Mouse (Mus musculus): ENCODE data around the gene Zfp277. TPM values are rescaled to one million over a fixed set of nuclear protein-coding genes. Genes with fewer than 3 reads are reported as not detected.

Zfp277 gene
- 41.8 TPM in 2 replicates for polyA plus RNA-seq (2015; fragmentation: Nextera tagmentation; extraction: Ambion mirVana)

- ATAC-seq (replicated peaks; ENCODE audit: low FRiP score, low read depth) (peak; percentile 98), DNase-seq (ENCODE audit: low spot score) (peak; percentile 99)
- Histone ChIP-seq H3K4me2 (ENCODE audit: low read length) (peak within 1 kb of the TSS; percentile 90), H3K4me3 (replicated peaks; ENCODE audit: low read depth, low read length) (peak within 1 kb of the TSS; percentile 85), H3K9me3 (replicated peaks; ENCODE audit: low read length) (no peaks in the 10 kb centered on the region), H3K4me1 (replicated peaks; ENCODE audit: insufficient read depth, low read length) (peaks cover 13% of the 10 kb centered on the region; the same call in 1 of the 2 replicates), H3K27me3 (ENCODE audit: insufficient read depth, low read length) (no peaks in the 10 kb centered on the region), H3K27ac (peak within 1 kb of the TSS; percentile 79), H3K36me3 (ENCODE audit: insufficient read depth, low read length) (no peaks in the 10 kb centered on the region), H3K9ac (ENCODE audit: low read depth, low read length) (peak within 1 kb of the TSS; percentile 81)
- WGBS: under 1% methylated on average over 79 of the region's 80 CpGs
- TF ChIP-seq CTCF (IDR thresholded peaks at IDR 0.05; ENCODE audit: low read depth): peak; percentile 3; the same call in 1 of the 2 replicates
These were observed at the start of gene Zfp277, which contains the start of gene Dock4 for GRCm38 (mm10) chr12:40445648-40446449. Gene Zfp277 (minus strand): TSS chr12:40445902. Gene Dock4 (plus strand): TSS chr12:40445952.

GRCm38 (mm10) chr12:40486047-40486837 is 40.5 kb upstream of the Zfp277 start:
- no peak overlapping the region for H3K9ac ChIP-seq (ENCODE audit: low read depth, low read length)
- no peaks in the 10 kb centered on the region for H3K36me3 ChIP-seq (ENCODE audit: insufficient read depth, low read length)
- no peak overlapping the region for H3K4me3 ChIP-seq (replicated peaks; ENCODE audit: low read depth, low read length)
- no peak overlapping the region for H3K4me2 ChIP-seq (ENCODE audit: low read length)
- DNase-seq (ENCODE audit: low spot score) (no peak), ATAC-seq (replicated peaks; ENCODE audit: low FRiP score, low read depth) (no peak)
- 71% methylated on average over 12 of the region's 12 CpGs for WGBS
- H3K9me3 ChIP-seq (replicated peaks; ENCODE audit: low read length): no peaks in the 10 kb centered on the region
- H3K4me1 ChIP-seq (replicated peaks; ENCODE audit: insufficient read depth, low read length): no peaks in the 10 kb centered on the region
- no peaks in the 10 kb centered on the region for H3K27me3 ChIP-seq (ENCODE audit: insufficient read depth, low read length)
- no peak overlapping the region for H3K27ac ChIP-seq
- TF ChIP-seq CTCF (IDR thresholded peaks at IDR 0.05; ENCODE audit: low read depth): no peak

GRCm38 (mm10) chr12:40485210-40485609 is 39.5 kb upstream of the Zfp277 start:
- no peaks in the 10 kb centered on the region for H3K36me3 ChIP-seq (ENCODE audit: insufficient read depth, low read length)
- H3K4me2 ChIP-seq (ENCODE audit: low read length): no peak overlapping the region
- no peaks in the 10 kb centered on the region for H3K27me3 ChIP-seq (ENCODE audit: insufficient read depth, low read length)
- no peak overlapping the region for H3K27ac ChIP-seq
- DNase-seq (ENCODE audit: low spot score) (no peak), ATAC-seq (replicated peaks; ENCODE audit: low FRiP score, low read depth) (no peak)
- no peaks in the 10 kb centered on the region for H3K9me3 ChIP-seq (replicated peaks; ENCODE audit: low read length)
- 96% methylated on average over 1 of the region's 1 CpGs for WGBS
- H3K4me3 ChIP-seq (replicated peaks; ENCODE audit: low read depth, low read length): no peak overlapping the region
- no peak overlapping the region for H3K9ac ChIP-seq (ENCODE audit: low read depth, low read length)
- no peak for TF ChIP-seq CTCF (IDR thresholded peaks at IDR 0.05; ENCODE audit: low read depth)
- H3K4me1 ChIP-seq (replicated peaks; ENCODE audit: insufficient read depth, low read length): no peaks in the 10 kb centered on the region

DNA sequence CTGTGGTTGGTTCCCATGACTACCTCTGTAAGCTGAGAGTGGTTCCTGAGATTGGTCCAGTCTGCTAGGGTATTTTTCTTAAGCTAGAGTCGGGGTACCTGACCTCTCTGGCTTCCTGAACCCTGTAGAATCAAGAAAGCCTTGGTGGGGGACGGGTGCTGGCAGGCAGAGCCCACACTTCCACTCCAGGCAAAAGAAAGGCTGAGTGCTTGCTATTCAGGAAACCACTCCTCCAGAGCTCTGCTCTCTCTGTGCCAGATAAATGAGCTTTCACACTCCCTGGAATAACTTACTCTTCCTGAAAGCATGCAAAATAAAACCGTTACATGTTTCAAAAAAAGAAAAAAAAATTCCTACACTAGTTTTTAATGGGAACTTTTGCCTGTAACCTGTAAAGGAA is 38.5 kb upstream of the Zfp277 start:
- Histone ChIP-seq H3K9me3 (replicated peaks; ENCODE audit: low read length) (no peaks in the 10 kb centered on the region), H3K4me3 (replicated peaks; ENCODE audit: low read depth, low read length) (no peak overlapping the region), H3K9ac (ENCODE audit: low read depth, low read length) (no peak overlapping the region), H3K4me1 (replicated peaks; ENCODE audit: insufficient read depth, low read length) (no peaks in the 10 kb centered on the region), H3K4me2 (ENCODE audit: low read length) (no peak overlapping the region), H3K27ac (no peak overlapping the region), H3K27me3 (ENCODE audit: insufficient read depth, low read length) (no peaks in the 10 kb centered on the region), H3K36me3 (ENCODE audit: insufficient read depth, low read length) (no peaks in the 10 kb centered on the region)
- DNase-seq (ENCODE audit: low spot score) (no peak), ATAC-seq (replicated peaks; ENCODE audit: low FRiP score, low read depth) (no peak)
- WGBS: 12% methylated on average over 3 of the region's 3 CpGs
- no peak for TF ChIP-seq CTCF (IDR thresholded peaks at IDR 0.05; ENCODE audit: low read depth)

DNA sequence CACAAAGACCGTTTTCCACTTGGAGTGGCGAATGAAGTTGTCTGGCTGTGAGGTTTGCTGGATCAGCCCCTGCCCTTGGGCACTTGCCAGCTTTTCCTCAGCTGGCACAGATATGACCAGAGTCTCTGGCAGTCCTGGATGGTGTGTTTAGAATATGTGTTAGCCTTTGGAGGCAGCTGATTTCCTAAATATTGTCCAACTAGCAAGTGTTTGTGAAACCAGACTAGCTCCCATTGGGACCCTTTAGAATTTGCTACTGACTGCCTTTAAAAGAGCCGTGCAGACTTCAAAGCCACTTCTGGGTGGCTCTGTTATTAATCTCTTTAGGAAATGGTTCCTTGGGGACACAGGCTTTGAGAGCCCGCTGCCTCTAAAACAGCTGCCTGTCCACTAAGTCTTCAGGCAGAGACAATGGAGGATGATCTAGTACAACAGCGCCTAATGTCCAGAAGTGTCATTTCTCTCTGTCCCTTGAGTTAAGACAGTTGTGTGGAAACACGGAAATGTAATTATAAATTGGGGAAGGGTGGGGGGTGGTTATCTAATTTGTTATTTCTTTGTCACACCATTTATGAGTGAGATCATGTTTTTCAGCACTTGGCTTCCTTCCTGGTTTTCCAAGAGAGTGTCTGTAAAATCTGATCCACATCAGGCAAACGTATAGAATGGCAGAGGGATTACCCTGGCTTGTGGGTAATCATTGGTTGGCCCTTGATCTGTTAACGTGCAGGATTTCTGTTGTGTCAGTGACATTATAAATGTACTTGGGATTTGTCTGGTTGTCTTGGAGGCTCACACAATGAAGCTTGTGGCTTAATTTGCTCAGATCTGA is 32.1 kb upstream of the Zfp277 start:
- peak; percentile 88 for DNase-seq (ENCODE audit: low spot score)
- 33% methylated on average over 8 of the region's 8 CpGs for WGBS
- ATAC-seq (replicated peaks; ENCODE audit: low FRiP score, low read depth): 0 out of 2 replicates have a peak, but pooled peaks have one; percentile 63
- Histone ChIP-seq H3K9ac (ENCODE audit: low read depth, low read length) (no peak overlapping the region), H3K27me3 (ENCODE audit: insufficient read depth, low read length) (no peaks in the 10 kb centered on the region), H3K4me1 (replicated peaks; ENCODE audit: insufficient read depth, low read length) (no peaks in the 10 kb centered on the region; the same call in 1 of the 2 replicates), H3K4me3 (replicated peaks; ENCODE audit: low read depth, low read length) (no peak overlapping the region), H3K36me3 (ENCODE audit: insufficient read depth, low read length) (no peaks in the 10 kb centered on the region), H3K27ac (0 out of 2 replicates have a peak overlapping the region, but pooled peaks have one; percentile 25), H3K4me2 (ENCODE audit: low read length) (no peak overlapping the region), H3K9me3 (replicated peaks; ENCODE audit: low read length) (no peaks in the 10 kb centered on the region)
- no peak for TF ChIP-seq CTCF (IDR thresholded peaks at IDR 0.05; ENCODE audit: low read depth)

All from kidney, postnatal 0 days (tissue).